Mouse (Mus musculus): ENCODE measurements at regions not wholly inside any gene's neighbourhood (a gene's known extent, or its start where the extent isn't known, plus 50 kb on each side); places are given as distances from the start of the nearest gene placed in this dataset.

DNA sequence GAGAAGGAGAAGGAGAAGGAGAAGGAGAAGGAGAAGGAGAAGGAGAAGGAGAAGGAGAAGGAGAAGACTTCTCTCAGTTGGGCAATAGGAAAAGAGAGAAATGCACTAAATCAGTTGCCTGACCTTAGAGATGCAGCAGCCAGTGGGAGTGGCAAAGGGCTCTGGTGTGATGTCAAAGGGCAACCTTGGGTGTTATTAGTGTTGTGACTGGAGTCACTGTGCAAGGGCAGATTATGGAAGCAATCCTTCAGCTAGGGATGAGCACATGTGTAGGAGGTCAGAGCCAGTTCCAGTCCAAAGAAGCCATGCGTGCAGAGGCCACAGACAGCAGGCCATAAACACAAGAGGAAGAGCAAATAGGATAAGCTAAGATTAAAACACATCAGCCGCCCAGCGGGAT, 56.7 kb upstream of the Mast4 start:
- H3K4me1 ChIP-seq (ENCODE audit: control insufficient read depth, insufficient read depth, low read length), result no peaks in the 10 kb centered on the region
- no peak overlapping the region for H3K4me2 ChIP-seq (ENCODE audit: low read length)
- ATAC-seq (no peak), DNase-seq (ENCODE audit: low spot score) (no peak)
- no peak overlapping the region for H3K27ac ChIP-seq (ENCODE audit: low read depth, low read length)
- no peak overlapping the region for H3K9ac ChIP-seq (ENCODE audit: low read length)
- H3K27me3 ChIP-seq (replicated peaks; ENCODE audit: control insufficient read depth, insufficient read depth, low read length), result no peaks in the 10 kb centered on the region
- H3K36me3 ChIP-seq (ENCODE audit: control insufficient read depth, insufficient read depth, low read length), result no peaks in the 10 kb centered on the region
- H3K4me3 ChIP-seq (ENCODE audit: low read depth, low read length), result no peak overlapping the region
- WGBS, result 90% methylated on average over 3 of the region's 3 CpGs
- H3K9me3 ChIP-seq (replicated peaks; ENCODE audit: control insufficient read depth, low read length), result no peaks in the 10 kb centered on the region

DNA sequence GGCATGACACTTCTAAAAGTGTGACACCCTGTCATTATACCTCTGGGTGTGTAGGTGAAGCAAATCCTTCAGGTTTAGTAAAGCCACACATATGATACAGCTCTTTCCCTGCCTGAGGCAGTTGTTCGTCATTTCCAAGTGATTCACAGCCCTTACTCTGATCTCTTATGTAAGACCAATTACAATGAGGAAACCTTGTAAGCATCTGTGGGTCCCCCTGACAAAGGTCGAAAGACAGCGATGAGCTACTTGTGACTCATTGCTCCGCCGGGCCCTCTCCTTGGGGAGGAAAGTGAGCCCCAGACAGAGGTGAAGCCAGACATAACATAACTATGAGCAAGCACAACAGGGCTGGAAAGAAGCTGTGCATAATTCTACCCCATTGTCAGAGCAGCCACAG, 52.7 kb upstream of the Mast4 start:
- no peaks in the 10 kb centered on the region for H3K27me3 ChIP-seq (replicated peaks; ENCODE audit: control insufficient read depth, insufficient read depth, low read length)
- H3K4me3 ChIP-seq (ENCODE audit: low read depth, low read length), result no peak overlapping the region
- H3K4me1 ChIP-seq (ENCODE audit: control insufficient read depth, insufficient read depth, low read length), result no peaks in the 10 kb centered on the region
- WGBS, result 95% methylated on average over 5 of the region's 5 CpGs
- DNase-seq (ENCODE audit: low spot score), result no peak
- no peak overlapping the region for H3K27ac ChIP-seq (ENCODE audit: low read depth, low read length)
- ATAC-seq, result no peak
- H3K4me2 ChIP-seq (ENCODE audit: low read length), result no peak overlapping the region
- H3K36me3 ChIP-seq (ENCODE audit: control insufficient read depth, insufficient read depth, low read length), result no peaks in the 10 kb centered on the region
- no peak overlapping the region for H3K9ac ChIP-seq (ENCODE audit: low read length)
- H3K9me3 ChIP-seq (replicated peaks; ENCODE audit: control insufficient read depth, low read length), result no peaks in the 10 kb centered on the region

Measured in forebrain, embryonic 14.5 days (tissue).